Mouse (Mus musculus) brain, embryonic 18.5 days (tissue): ENCODE measurements at regions not wholly inside any gene's neighbourhood (a gene's known extent, or its start where the extent isn't known, plus 50 kb on each side); places are given as distances from the start of the nearest gene placed in this dataset.

Experiments
- DNase-seq: peaks from one replicate; pipeline ENCODE4 v3.0.0-alpha.2; 2012; ENCODE audit warnings: low read depth, low spot score

GRCm38 (mm10) chr4:99348674-99349073 lies 53.0 kb downstream of the Gm12689 start:
- no peak for DNase-seq

- no peak for DNase-seq
Observed at GRCm38 (mm10) chr4:99353122-99353774, 57.5 kb downstream of the Gm12689 start.

GRCm38 (mm10) chr4:99354241-99354640 lies 58.5 kb downstream of the Gm12689 start:
- DNase-seq, result no peak

GRCm38 (mm10) chr4:99354835-99355234 lies 59.1 kb downstream of the Gm12689 start:
- DNase-seq, result no peak

- no peak for DNase-seq
Observed at GRCm38 (mm10) chr4:99368036-99368435, 72.3 kb downstream of the Gm12689 start.

- DNase-seq, result no peak
Observed at GRCm38 (mm10) chr4:99371162-99371561, 75.5 kb downstream of the Gm12689 start.

- DNase-seq, result no peak
Observed at GRCm38 (mm10) chr4:99376171-99376570, 80.5 kb downstream of the Gm12689 start.

- DNase-seq, result no peak
Observed at GRCm38 (mm10) chr4:99376911-99377310, 81.2 kb downstream of the Gm12689 start.

- no peak for DNase-seq
Observed at GRCm38 (mm10) chr4:99379983-99380382, 84.3 kb downstream of the Gm12689 start.

- DNase-seq, result no peak
Observed at GRCm38 (mm10) chr4:99385381-99385780, 89.7 kb downstream of the Gm12689 start.

GRCm38 (mm10) chr4:99389428-99389827 lies 93.7 kb downstream of the Gm12689 start:
- DNase-seq, result no peak

GRCm38 (mm10) chr4:99392986-99393385 lies 97.3 kb downstream of the Gm12689 start:
- no peak for DNase-seq

GRCm38 (mm10) chr4:99394244-99394643 lies 98.5 kb downstream of the Gm12689 start:
- no peak for DNase-seq

GRCm38 (mm10) chr4:99407466-99407865 lies 111.8 kb downstream of the Gm12689 start:
- DNase-seq, result no peak

- no peak for DNase-seq
Observed at GRCm38 (mm10) chr4:99423449-99423848, 127.7 kb downstream of the Gm12689 start.

- no peak for DNase-seq
Observed at GRCm38 (mm10) chr4:99445077-99445754, 149.5 kb downstream of the Gm12689 start.

GRCm38 (mm10) chr4:99445755-99446128 lies 150.0 kb downstream of the Gm12689 start:
- no peak for DNase-seq

GRCm38 (mm10) chr4:99458984-99459383 lies 163.3 kb downstream of the Gm12689 start:
- DNase-seq, result no peak

- DNase-seq, result peak; percentile 70
Observed at GRCm38 (mm10) chr4:99459436-99459835, 163.7 kb downstream of the Gm12689 start.

GRCm38 (mm10) chr4:99465493-99465892 lies 169.8 kb downstream of the Gm12689 start:
- DNase-seq, result no peak

- DNase-seq, result no peak
Observed at GRCm38 (mm10) chr4:99475701-99476218, 180.1 kb downstream of the Gm12689 start.

GRCm38 (mm10) chr4:99484271-99484670 lies 171.8 kb upstream of the Foxd3 start:
- no peak for DNase-seq
